Mouse (Mus musculus) lung, postnatal 10 days (tissue): ENCODE data around the gene Cerk.
"Not testable (repeated sequence)": the region's sequence is repeated elsewhere in the genome, so short reads cannot be mapped to it uniquely, and the experiment has no call there.

Experiments used
- DNase-seq: peaks from one replicate; pipeline ENCODE4 v3.0.0; 2021

Cerk gene

DNA sequence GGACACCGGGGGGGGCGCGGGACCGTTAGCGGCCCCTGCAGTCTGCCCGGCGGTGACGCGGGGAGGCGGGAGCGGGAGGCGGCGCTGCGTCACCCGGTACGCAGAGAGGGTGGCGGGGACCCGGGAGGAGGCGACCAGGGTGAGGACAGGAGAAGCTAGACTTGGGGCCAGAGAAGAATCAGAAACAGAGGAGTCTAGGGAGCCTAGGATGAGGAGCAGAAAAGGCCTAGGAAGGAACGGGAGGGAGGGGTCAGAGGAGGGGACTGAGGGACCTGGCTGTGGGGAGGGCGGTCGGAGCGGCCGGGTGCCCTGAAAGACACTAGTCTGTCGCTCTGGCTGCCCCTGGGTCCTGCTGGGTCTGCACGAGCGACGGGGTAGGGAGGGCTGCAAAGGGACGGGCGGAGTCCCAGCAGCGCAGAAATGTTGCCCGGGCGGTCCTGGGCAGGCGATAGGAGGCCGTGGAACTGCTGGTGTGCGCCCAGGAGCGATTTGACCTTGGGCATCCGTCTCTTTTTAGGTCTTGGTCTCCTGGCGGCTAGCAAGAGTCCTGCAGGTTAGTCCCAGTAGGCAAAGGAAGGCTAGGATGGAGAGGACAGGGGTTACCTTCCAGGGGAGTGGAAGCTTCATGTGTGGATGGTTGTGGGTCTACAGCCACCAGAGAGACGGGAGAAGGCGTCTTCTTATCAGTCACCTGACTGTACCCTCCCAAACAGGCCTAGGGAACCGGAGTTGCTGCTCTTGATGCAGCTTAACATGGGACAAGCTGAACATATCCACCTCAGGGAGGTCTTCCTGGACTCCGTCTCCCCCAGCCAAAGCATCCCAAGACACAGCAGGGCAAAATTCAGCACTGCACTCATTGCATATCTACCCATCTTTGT, at the start of gene Cerk:
Cerk (minus strand) TSS at position 453 of the 881 bp plus-strand sequence.
- DNase-seq = peak; percentile 85

DNA sequence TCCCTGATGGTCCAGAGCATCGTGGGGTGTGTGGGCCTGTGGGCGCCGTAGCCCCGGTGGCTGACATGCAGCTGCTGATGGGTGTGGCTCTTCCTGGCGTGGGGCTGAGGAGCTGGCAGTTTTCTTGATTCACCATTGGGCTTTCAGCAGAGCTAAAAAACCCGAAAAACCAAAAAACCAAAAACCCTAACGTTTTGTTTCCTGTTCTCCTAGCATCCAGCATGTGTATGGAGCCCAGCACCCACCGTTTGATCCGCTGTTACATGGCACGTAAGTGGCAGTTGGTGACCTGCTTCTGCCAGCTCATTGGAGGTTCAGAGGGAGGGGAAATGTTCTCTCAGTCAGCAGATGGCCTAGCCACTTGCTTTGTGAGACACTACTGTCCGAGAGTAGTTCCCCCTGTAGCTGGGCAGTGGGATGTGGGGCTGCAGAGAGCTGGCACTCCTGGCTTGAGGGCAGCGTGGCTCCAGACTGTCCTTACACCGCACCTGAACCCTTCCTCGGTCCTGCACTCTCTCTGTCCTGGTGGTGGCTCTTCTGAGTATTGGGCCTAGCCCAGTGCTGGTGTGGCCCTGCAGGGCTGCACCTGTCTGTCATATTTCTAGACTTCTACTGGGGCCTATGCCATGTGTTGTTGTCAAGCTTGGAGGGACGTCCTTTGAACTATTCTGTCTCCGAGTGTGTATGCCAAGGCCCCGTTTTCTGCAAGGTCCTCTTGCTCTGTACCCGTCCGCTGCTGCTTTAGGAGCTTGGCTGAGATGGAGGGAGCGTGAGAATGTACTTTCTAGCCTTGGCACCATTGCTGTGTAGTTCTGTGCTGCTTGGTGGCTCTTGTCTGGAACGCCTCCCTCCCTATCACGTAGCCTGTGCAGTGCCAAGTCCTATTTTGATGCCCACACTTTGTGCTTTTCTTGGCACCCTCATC, 48.8 kb upstream of the Cerk start:
- no peak for DNase-seq

DNA sequence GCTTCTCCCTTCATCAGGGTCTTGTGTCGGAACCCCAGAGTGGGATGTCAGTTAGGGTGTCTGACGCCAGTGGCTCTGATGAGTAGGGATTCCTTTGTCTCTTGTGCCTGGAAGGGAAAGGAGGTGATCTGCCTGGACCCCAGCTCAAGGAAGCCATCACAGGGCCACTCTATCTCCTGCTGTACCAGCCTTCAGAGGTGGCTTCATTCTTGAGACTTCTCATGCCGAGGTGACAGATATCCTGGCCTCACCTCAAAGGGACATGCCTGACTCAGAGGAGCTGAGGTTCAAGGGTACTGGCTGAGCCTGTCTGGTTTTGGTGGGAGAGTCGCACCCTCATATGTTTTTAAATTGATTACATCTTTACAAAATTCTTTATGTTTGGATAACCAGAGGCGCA, 48.1 kb upstream of the Cerk start:
- DNase-seq = no peak

- DNase-seq = peak; percentile 30
Observed at GRCm38 (mm10) chr15:86231831-86232512, 46.0 kb upstream of the Cerk start.

DNA sequence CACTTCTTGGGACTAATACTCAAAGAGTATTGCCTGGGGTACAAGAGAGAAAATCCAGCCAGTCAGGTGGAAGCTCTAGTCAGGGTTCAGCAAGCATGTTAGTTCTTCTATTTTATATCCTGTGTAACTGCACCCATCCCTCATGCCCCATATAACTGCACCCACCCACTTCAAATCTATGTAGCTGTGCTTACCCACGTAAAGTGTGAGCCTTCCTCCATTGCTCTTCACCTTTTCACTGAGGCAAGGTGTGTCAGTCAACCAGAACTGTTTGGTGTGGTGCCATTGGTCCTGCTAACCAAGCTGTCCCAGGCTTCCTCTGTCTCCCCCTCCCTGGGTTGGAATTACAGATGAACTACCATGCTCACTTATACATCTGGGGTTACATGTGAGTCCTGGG, 45.2 kb upstream of the Cerk start:
- DNase-seq = no peak

DNA sequence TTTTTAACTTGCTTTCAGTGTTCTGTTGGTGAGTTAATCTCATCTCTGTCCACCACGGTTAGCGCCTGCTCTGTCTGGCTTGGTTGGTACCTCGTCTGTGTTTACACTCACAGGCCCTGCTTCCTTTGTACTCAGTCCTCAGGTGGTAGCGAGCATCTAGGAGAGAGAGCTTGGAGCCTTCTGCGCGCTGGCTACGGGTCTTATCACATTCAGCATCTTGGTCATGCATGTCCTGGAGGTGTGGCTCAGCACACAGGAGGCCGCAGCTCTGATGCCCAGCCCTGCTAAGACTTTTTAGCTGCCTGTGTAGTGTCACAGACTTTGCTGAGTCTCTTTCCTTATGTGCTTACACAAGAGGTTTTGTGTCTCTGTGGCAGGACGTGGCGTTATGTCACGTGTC, 43.7 kb upstream of the Cerk start:
- DNase-seq = no peak

DNA sequence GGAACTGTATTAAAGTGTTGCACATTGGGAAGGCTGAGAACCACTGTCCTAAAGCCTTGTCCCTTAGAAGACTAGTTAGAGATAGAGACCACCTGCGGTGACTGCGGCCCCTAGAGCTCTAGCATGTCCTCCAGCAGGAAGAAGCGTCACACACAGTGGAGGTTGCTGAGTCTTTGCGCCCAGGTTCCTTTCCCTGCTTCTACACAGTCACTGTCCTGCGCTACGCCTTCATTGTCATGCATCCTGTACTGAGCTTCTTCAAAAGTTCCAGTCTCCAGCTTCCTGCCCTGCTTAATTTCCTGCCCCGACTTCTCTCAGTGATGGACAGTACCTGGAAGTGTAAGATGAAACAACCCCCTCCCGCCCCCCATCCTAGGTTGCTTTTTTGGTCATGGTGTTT, 43.1 kb upstream of the Cerk start:
- no peak for DNase-seq

- peak; percentile 76 for DNase-seq
Observed at GRCm38 (mm10) chr15:86228186-86228585, 42.2 kb upstream of the Cerk start.

GRCm38 (mm10) chr15:86226968-86227367, 41.0 kb upstream of the Cerk start:
- no peak for DNase-seq

GRCm38 (mm10) chr15:86226221-86226620, 40.3 kb upstream of the Cerk start:
- no peak for DNase-seq

- no peak for DNase-seq
Observed at GRCm38 (mm10) chr15:86224972-86225551, 39.1 kb upstream of the Cerk start.

GRCm38 (mm10) chr15:86221901-86222300, 36.0 kb upstream of the Cerk start:
- DNase-seq = not testable (repeated sequence)

- no peak for DNase-seq
Observed at GRCm38 (mm10) chr15:86221369-86221768, 35.4 kb upstream of the Cerk start.

GRCm38 (mm10) chr15:86220715-86221114, 34.8 kb upstream of the Cerk start:
- DNase-seq = peak; percentile 44

GRCm38 (mm10) chr15:86220229-86220630, 34.3 kb upstream of the Cerk start:
- DNase-seq = peak; percentile 68

- DNase-seq = peak; percentile 11
Observed at GRCm38 (mm10) chr15:86219534-86220228, 33.7 kb upstream of the Cerk start.

- DNase-seq = not testable (repeated sequence)
Observed at GRCm38 (mm10) chr15:86216641-86217040, 30.7 kb upstream of the Cerk start.

DNA sequence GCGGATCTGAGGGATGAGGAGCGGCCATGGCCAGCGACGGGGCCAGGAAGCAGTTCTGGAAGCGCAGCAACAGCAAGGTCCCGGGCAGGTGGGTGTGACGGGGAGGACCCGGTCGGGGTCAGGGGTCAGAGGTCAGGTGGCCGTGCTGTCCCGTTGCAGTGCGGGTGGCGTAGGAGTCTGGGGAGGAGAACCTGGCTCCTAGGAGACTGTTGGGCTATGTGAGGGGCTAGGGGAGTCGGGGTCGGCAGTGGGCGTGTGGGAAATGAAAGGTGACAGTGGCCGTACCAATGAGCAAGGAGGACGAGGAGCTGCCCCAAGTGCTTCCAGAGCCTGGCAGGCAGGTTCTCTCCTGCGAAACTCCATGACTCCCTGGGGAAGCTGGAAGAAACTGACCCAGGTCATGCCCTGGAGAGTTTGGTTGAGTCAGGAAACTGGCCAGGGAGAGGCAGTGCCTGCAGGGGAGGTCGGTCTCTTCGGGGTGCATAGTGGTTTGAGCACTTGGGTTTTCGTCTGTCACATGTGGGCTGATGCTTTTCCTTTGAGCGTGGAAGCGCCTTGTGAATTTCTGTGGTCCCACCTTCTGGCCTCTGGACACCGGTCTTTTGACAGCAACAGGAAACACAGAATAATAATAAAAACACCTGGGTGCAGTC, 28.7 kb upstream of the Cerk start:
- no peak for DNase-seq

GRCm38 (mm10) chr15:86213753-86214548, 28.0 kb upstream of the Cerk start, which contains the start of gene Tbc1d22a:
Tbc1d22a (plus strand) TSS chr15:86214459.
- DNase-seq = peak; percentile 95

DNA sequence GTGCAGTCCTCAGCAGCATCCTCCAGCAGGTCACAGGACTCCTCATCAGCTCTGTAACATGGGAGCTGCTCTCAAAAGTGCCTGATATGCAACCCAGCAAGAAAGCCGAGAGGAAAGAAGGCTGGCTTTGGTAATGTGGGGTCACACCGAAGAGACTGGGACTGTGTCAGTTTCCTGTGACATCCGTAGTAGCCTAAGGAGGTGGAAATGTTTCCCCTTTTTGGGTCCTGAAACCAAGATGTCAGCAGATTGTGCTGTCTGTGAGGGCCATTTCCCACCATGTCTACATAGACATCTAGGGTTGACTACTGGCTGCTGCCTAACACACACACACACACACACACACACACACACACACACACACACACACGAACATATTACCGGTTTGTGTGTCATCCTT, 26.3 kb upstream of the Cerk start:
- DNase-seq = not testable (repeated sequence)
